Mouse (Mus musculus) spleen, adult 2 months (tissue): ENCODE measurements around the gene Vmn1r188. TPM values are rescaled to one million over a fixed set of nuclear protein-coding genes. Genes with fewer than 3 reads are reported as not detected.
A peak's percentile ranks its signal among the peaks of the same experiment; 100 is the strongest.

ENCODE experiments used
- DNase-seq, 2 experiments: peaks; one replicate each; pipeline versions ENCODE4 v3.0.0 to v3.0.0-alpha.2; 2012 to 2021; ENCODE audit warnings: low spot score in 2 of 2, low read depth in 1 of 2
- H3K27ac ChIP-seq: fragments of 200-500 bp; 2 replicates; pipeline ENCODE4 v1.5.1; 2012; ENCODE audit warnings: low read length, inconsistent platforms; ENCODE audit not compliant: insufficient read depth
- H3K27me3 ChIP-seq: fragments of 200-500 bp; 2 replicates; pipeline ENCODE4 v1.6.1; 2012; ENCODE audit warnings: mild to moderate bottlenecking, moderate library complexity, low read length, inconsistent platforms; ENCODE audit not compliant: control insufficient read depth, insufficient read depth
- H3K36me3 ChIP-seq: fragments of 200-500 bp; 2 replicates; pipeline ENCODE4 v1.6.1; 2012; ENCODE audit warnings: mild to moderate bottlenecking, low read length, inconsistent platforms; ENCODE audit not compliant: control insufficient read depth, insufficient read depth
- H3K4me1 ChIP-seq: fragments of 200-500 bp; 2 replicates; pipeline ENCODE4 v1.6.1; 2011; ENCODE audit warnings: inconsistent platforms; ENCODE audit not compliant: control insufficient read depth, insufficient read depth, insufficient read length
- H3K4me3 ChIP-seq: fragments of 200-500 bp; 2 replicates; pipeline ENCODE4 v1.5.1; 2011; ENCODE audit warnings: mild to moderate bottlenecking, inconsistent platforms; ENCODE audit not compliant: insufficient read depth, insufficient read length; ENCODE audit errors: extremely low read depth
- CTCF ChIP-seq: fragments of 200-500 bp; IDR thresholded peaks from 2 replicates; pipeline ENCODE4 v1.5.1; 2011; ENCODE audit warnings: mild to moderate bottlenecking, inconsistent platforms; ENCODE audit not compliant: insufficient read depth, insufficient read length, insufficient replicate concordance; ENCODE audit errors: extremely low read depth
- POLR2A ChIP-seq: fragments of 200-500 bp; IDR thresholded peaks from 2 replicates; pipeline ENCODE4 v1.6.1; 2011; ENCODE audit warnings: low read depth, low read length, inconsistent platforms
- WGBS: fragments of 180-500 bp; shearing (Covaris S2); methylation state at CpG from one replicate; pipeline ENCODE4 v1.1.7; 2018; 5-methylcytosine and 5-hydroxymethylcytosine counted together
- polyA plus RNA-seq: library from polyadenylated mRNA; depleted of rRNA; stranded (reverse); fragments of >200 nt; gene quantifications from 2 replicates; pipeline ENCODE4 v1.2.3, GENCODE M21; 2012

The Vmn1r188 gene
- polyA plus RNA-seq, 1 experiment, result not detected

GRCm38 (mm10) chr13:22043503-22044431, 40.5 kb upstream of the Vmn1r188 start:
- WGBS, result under 1% methylated on average over 13 of the region's 14 CpGs
- peak overlapping the region; percentile 51 for H3K4me3 ChIP-seq

GRCm38 (mm10) chr13:22044432-22045155, 39.6 kb upstream of the Vmn1r188 start:
- TF ChIP-seq POLR2A, result no peak
- no peak for TF ChIP-seq CTCF
- WGBS, result 94% methylated on average over 6 of the region's 6 CpGs
- Histone ChIP-seq H3K4me3 (no peak overlapping the region), H3K27me3 (no peaks in the 10 kb centered on the region), H3K27ac (no peak overlapping the region), H3K4me1 (no peaks in the 10 kb centered on the region), H3K36me3 (no peaks in the 10 kb centered on the region)
- DNase-seq, result no peak

More at GRCm38 (mm10) chr13:22043503-22044431, 40.5 kb upstream of the Vmn1r188 start:
- H3K27ac ChIP-seq, result peak overlapping the region; percentile 89
- TF ChIP-seq CTCF (no peak), POLR2A (no peak)
- no peaks in the 10 kb centered on the region for H3K27me3 ChIP-seq
- no peaks in the 10 kb centered on the region for H3K4me1 ChIP-seq
- H3K36me3 ChIP-seq, result no peaks in the 10 kb centered on the region
- no peak for DNase-seq

DNA sequence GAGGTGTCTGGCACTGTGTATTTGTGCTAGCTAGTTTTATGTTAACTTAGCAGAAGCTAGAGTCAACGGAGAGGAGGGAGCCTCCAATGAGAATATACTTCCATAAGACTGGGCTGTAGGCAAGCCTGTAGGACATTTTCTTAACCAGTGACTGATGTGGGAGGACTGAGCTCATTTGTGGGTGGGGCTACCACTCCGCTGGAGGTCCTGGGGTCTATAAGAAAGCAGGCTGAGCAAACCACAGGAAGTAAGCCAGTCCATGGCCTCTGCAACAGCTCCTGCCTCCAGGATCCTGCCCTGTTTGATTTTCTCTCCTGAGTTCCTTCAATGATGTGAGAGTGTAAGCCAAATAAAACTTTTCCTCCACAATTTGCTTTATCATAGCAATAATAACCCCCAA, 38.9 kb upstream of the Vmn1r188 start:
- no peak for DNase-seq
- TF ChIP-seq POLR2A (no peak), CTCF (no peak)
- Histone ChIP-seq H3K27ac (no peak overlapping the region), H3K4me3 (no peak overlapping the region), H3K4me1 (no peaks in the 10 kb centered on the region; the same call in 1 of the 2 replicates), H3K27me3 (no peaks in the 10 kb centered on the region), H3K36me3 (no peaks in the 10 kb centered on the region)
- 44% methylated on average over 2 of the region's 2 CpGs for WGBS

GRCm38 (mm10) chr13:22049041-22049440, 35.2 kb upstream of the Vmn1r188 start:
- no peaks in the 10 kb centered on the region for H3K27me3 ChIP-seq
- no peaks in the 10 kb centered on the region for H3K36me3 ChIP-seq
- no peak overlapping the region for H3K27ac ChIP-seq
- 58% methylated on average over 2 of the region's 2 CpGs for WGBS
- no peak for TF ChIP-seq POLR2A
- TF ChIP-seq CTCF, result no peak
- no peaks in the 10 kb centered on the region; the same call in none of the 2 replicates for H3K4me1 ChIP-seq
- H3K4me3 ChIP-seq, result no peak overlapping the region
- no peak for DNase-seq

DNA sequence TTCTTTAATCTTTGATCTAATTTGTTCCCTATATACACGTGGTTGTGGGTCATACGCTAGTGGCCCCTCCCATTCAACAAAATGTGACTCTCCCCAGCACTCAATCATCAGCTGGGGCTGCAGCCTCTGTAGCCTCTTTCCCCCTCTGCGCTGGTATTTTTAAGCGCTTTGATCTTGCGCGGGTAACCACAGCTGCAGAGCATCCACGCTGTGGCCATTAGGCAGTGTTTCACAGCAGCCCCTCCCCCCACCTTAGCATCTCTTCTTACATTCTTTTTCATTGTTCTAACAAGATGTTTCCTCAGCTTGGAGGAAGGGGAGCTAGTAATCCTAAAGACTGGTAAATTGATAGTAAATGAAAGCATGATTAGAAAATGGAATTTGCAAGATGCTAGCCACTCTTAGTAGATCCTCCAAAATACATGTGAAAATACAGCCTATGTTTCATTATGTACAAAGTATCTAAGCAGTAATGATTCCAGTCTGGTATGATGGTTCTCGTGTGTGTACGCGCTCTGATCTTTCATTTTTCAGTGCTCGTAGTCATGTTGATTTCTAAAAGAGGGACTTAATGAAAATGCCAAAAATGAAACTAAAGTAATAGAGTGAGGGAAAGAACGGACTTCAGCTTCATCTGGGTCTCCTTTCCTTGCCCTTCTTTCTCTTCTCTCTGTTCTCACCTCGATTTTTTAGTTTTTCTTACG, 34.4 kb upstream of the Vmn1r188 start:
- Histone ChIP-seq H3K4me1 (no peaks in the 10 kb centered on the region; the same call in none of the 2 replicates), H3K27ac (no peak overlapping the region), H3K36me3 (no peaks in the 10 kb centered on the region), H3K4me3 (peak overlapping the region; percentile 60), H3K27me3 (no peaks in the 10 kb centered on the region)
- DNase-seq, result no peak
- TF ChIP-seq CTCF (no peak), POLR2A (no peak)
- under 1% methylated on average over 14 of the region's 14 CpGs for WGBS
